Mouse (Mus musculus): ENCODE data around the gene Dnajb1.
"Not testable (repeated sequence)": the region's sequence is repeated elsewhere in the genome, so short reads cannot be mapped to it uniquely, and the experiment has no call there.

Dnajb1 gene

DNA sequence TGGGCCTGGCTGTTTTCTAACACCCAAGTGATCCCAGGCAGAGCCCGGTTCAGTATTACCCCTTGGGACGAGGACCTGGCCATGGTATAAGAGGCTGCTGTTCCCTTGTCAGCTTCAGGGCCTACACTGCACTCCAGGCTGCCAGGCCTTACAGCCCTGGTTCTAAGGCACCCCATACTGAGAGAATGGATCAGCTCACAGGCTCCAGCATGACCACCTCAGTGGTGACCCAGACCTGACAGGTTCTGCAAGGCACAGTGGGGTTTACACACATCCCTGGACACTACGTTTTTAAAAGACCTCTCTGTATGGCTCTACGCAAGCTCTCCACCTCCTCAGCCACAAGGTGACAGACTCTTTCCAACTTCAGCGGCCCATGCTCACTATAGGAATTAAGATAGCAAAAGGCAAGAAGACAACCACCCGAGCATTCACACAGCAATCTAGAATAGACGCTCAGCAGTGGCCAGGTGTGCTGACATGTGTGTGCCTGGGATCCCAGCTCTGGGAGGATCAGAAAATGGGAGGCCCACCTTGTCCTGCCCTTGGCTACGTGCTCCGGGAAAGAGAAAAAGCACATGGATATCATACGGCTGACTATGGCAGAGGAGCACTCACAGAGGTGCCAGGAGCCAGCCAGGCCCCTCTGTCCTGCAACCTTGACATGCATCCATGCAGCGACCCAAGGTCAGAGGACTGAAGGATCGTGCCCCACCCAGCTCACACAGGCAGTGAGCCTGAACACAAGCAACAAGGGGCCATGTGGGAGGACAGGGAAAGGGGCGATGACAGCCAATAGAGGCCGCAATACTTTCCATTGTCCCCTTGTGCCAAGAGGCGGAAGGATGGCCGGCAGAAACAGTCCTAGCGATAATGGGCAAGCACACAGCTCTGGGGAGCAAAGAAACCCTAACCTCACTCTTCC is 29.6 kb upstream of the Dnajb1 start:
- DNase-seq, result peak; percentile 95

DNA sequence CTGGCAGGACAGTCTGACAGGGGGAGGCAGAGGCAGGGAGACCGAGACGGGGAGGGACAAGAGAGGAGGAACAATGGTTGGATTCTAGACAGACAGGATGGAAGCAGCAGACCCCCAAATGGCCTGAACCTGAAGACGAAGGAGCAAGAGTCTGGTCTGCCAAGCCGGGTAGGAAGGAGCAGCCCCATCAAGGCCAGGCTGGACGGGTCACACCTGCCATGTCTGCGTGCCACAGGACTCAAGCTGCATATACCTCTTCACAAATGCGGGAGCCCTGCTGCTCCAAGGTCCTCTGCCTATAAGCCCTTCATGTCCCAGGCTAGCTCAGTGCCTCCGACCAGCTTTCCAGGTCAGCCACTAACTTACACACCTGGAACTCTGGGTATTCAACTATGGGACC is 28.3 kb upstream of the Dnajb1 start:
- peak; percentile 87 for DNase-seq

DNA sequence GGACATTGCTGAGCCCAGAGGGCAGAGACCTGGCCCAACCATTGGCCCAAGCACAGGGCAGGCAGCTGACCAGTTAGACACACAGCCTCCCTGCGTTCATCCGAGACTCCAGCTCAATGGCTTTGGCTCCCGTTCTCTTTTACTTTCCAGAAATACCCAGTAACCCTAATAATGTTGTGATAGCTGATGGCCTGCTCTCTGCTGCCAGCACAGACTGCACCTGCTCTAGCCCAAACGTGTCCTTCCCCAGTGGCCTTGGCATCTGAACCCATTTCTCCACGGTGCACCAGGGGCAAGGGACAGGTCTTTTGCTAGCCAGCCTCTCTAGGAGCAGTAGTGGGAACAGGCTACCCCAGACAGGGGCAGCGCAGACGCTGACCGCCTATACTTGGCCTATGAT is 27.2 kb upstream of the Dnajb1 start:
- peak; percentile 94 for DNase-seq

DNA sequence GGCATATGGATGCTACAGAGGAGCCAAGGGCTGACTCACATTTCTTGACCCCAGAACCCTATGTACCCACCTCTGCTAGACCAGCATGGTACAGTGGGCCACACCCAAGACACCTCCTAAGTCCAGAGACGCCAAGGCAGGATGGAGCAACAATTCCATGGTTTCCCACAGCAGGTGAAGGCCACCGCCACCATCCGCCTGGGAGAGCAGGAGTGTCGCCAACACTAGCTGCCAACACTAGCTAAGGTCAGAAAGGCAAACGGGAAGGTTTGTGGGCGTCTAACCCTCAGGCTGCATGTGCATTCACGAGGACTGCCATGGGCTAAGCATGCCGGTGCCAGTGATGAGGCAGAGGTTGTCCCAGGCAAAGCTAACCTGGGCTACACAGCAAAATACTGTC is 25.8 kb upstream of the Dnajb1 start:
- peak; percentile 91 for DNase-seq

DNA sequence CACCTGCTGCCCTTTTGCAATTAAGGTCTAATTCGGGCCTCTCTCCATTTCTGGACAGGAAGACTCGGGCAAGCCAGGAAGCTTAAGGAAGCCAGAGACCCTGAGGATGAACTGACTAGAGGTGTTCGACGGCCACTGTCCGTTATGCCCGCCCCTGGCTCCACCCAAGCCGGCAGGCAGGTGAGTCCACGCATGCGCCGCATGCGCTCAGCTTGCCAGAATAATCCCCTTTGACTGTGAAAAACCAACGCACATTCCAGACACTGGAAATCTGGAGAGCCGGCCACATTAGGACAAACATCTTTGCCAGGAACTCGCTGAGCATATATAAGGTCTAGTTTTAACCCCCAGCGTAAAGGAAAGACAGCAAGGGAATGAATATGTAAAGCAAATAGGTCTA is 24.8 kb upstream of the Dnajb1 start:
- DNase-seq, result peak; percentile 82

DNA sequence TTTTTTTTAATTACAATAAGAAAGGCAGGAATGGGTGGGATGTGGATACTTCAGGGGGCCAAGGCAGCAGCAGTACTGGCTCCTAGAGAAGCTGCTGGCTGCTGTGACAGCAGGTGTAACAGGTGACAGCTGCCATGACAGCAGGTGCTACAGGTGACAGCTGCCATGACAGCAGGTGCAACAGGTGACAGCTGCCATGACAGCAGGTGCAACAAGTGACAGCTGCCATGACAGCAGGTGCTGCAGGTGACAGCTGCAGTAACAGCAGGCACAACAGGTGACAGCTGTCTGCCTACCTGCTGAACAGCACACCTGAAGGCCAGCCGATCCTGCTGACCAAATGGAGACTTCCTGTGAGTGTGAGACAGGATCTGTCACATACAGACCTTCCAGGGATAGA is 23.2 kb upstream of the Dnajb1 start:
- peak; percentile 86 for DNase-seq

DNA sequence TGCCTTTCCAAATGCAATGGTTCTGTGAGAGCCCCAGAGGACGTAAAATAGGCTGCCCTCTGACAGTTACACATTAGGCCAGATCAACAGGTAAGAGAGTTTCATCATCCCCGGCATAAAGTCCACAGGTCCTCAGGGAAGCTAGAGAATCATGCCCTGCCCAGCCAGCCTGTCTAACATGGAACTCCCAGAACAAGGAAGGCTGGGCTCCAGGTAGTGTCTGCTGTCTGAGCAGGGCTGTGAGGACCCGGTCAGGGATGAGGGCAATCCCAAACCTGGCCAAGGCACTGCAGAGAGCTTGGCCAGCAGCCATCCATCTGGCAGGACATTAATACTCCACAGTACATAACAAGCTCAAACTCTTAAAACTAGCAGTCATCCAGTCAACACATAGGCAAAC is 22.7 kb upstream of the Dnajb1 start:
- DNase-seq, result no peak

DNA sequence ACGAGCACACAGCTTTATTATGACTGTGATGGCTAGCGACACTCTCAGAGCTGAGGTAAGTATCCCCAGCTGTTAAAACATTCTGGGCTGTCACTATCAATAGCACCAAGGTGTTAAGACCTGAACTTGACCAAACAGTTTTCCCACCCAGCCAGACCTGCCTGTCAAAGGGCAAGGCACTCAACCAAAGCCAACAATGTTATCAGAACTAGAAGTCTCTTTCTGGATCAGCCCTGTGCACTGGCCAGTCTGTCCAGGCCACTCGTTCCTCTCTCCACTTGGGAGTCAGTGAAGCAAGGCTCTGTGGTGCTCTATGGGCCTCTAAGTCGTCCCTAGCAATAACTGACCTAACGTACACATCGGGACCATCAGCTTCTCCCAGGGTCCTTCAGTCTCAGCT is 20.3 kb upstream of the Dnajb1 start:
- no peak for DNase-seq

DNA sequence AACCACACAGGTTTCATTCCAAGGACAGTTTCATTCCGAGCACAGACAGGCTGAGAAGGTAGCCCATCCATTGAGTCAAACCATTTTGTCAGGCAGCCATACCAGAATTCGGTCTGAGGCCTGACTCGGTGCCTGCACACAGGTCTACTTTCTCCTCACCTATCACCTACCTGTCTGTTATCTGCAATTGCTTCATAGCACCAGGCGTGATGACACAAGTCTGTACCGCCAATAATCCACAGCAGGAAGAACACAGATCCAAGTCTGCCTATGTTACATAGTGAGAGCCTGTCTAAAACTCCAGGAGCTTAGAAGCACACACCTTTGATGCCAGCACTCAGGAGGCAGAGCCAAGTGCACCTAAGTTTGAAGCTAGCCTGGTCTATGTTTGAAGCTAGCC is 19.1 kb upstream of the Dnajb1 start:
- DNase-seq, result no peak

DNA sequence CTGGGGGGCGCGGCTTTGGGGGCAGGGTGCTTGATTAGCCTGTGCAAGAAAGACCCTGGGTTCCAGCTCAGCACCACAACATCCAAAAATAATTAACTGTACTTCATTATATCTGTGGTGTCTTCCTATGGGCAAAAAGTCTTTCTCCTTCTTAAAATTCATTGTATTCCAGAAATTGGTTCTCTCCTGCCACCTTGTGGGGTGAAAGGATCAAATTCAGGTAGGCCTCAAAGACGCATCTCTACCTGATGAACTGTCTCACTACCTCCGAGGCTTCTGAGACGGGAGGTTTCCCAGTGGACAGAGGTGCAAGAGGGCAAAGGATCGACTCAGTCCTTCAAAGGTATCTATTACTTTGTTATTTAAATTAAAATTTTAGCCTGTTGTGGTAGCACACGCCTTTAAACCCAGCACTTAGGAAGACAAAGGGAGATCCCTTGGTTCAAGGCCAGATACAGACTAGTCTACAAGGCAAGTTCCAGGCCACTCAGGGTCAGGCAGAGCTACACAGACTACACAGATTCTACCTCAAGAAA is 17.4 kb upstream of the Dnajb1 start:
- no peak for DNase-seq

DNA sequence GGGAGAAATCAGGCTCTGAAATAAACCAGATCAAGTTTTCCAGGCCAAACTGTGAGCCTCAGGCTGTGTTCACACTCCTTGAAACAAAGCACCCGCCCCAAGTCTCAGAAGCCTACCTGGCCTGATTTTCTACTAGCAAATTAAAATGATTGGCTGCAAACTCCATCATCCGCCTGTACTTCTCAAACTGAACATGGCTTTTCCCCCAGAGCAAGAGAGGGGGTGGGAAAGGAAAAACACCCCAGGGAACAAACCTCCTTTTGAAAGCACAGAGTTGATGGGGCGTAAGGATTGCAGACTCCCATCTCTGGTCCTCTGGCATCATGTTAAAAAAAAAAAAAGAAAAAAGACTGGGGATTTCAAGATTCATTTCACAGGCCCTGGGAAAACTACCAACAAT is 15.3 kb upstream of the Dnajb1 start:
- DNase-seq, result no peak

DNA sequence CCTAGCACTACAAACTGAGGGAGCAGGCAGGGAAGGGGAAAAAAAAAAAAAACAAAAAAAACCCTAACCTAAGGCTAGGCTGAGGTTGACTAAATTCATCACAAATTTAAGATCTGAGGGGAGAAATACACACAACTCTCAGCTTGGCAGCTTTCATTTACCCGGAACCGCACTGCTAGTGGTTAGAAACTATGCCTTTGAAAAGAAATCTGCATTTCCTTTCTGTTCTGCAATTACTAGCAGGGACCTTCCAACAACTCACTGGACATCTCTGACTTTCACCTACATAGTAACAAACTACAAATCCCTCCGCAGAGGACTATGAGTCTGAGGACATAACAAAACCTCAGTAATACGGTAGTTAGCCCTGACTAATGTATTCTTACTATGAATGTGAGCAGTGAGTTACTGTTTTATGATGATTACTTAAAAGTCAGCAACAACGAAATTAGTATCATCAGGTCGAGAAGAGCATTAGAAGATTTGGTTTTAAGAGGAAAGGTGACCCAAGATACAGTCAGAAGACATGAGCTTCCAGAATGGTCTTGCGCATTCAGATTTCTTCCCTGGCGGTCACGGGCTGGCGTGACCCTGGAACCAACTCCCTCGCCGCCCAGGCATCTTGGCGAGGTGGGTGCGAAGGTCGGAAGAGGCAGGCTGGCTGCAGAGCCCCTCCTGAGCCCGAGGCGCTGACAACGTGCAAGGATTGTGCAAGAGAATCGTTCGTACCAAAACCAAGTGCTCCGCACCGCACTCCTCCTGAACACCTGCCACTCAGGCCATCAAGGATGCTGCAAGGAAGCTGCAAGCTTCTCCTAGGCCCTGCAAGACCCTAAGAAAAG is 14.4 kb upstream of the Dnajb1 start:
- no peak for DNase-seq

DNA sequence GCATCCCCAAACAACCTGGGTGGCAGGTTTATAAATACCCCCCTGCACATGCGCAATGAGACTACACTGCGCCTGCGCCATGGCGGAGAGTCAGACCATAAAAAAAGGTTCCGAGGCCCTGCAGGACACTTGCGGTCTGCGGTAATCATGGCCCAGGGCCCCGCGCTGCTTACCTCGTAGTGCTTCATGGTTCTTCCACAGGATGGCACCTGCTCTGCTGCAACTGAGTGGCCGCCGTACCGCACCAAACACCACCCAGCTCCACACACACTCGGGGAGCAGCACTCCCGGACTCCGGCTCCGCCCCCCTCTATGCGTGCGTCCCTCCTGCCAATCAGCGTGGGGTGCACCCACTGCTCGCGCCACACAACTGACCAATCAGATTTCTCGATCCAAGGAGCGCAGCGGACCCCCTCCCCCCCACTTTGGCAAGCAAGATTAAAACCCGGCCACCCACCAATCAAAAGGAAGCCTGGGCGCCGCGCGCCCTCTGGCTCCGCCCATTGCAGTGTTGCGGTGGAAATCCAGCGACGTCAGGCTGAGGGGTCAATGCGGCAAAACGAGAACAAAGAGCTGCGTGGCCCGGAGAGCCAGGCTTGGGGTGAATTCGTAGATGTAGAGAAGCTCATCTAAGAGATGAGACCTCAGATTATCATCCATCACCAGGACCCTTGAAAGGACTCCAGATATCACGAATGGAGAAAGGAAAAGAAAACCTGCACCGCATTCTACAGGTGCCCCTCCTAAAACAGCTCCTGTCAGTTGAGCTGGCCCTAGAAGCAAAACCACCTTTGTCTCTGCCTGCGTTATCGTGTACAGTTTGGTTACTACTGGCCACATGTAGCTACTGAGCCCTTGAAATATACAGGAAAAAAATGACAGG is 13.6 kb upstream of the Dnajb1 start:
- peak; percentile 100 for DNase-seq

DNA sequence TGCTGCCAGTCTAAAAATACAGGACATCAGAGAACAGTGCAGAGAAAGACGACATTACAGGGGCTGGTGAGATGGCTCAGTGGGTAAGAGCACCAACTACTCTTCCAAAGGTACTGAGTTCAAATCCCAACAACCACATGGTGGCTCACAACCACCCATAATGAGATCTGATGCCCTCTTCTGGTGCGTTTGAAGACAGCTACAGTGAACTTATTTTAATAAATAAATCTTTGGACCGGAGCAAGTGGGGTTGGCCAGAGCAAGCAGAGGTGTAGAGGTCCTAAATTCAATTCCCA is 13.0 kb upstream of the Dnajb1 start:
- DNase-seq, result not testable (repeated sequence)

DNA sequence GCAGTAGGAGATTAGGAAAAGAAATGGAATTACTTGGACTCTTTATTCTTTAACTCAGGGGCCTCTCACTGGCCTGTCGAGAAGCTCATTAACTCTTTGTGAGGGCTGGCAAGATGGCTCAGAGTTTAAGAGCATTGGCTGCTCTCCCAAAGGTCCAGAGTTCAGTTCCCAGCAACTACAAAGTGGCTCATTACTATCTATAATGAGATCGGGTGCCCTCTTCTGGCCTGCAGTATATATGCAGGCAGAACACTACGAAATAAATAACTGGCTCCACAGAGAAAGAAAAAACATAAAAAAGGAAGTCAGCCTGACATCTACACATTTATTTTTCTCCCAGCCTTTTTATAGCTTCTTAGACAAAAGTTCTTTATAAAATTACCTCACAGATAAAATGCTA is 11.6 kb upstream of the Dnajb1 start:
- DNase-seq, result no peak

DNA sequence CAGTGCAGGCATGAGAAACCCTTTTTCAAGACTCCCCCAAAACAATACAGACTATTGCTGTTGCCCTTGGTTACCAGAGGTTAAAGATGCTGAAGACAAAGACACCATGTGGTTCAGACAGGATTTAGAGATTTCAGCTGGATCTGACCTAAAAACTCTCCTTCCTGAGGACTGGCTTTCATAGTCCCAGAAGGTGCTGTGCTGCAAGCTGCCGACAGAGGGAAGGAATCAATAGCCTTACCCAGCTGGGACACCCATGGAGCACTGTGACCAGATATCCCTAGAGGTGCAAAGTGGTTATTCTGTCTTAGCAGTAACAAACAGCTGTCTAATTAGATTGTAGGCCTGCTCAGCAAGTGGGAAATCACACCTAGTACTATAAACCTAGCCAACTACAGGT is 9.8 kb upstream of the Dnajb1 start:
- DNase-seq, result no peak

DNA sequence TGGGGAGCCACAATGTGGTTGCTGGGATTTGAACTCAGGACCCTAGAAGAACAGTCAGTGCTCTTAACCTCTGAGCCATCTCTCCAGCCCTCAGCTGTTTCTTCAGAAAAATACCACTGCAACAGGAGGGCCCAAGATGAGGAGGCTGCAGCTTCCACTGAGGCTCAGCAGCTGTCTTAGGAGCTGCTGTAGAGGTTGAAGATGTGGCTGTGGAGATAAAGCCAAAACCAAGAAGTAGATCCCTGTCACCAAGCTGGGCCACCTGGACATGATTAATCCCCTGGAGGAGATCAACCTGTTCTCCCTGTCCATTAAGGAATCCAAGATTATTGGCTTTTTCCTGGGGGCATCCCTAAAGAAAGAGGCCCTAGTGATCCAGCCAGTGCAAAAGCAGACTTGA is 8.2 kb upstream of the Dnajb1 start:
- DNase-seq, result no peak

DNA sequence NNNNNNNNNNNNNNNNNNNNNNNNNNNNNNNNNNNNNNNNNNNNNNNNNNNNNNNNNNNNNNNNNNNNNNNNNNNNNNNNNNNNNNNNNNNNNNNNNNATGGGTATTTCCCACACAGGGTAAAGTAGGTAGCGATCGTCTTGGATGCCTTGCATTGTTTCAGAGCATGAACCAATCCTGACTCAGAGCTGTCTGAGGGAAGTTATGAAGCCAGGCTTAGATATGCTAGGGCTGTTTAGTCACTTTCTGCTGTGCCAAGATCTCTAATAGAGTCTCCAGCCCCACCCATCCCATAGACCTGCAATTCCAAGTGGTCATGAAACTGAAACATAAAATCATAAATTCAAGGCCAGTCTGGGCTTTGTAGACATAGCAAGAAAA is 5.4 kb upstream of the Dnajb1 start:
- no peak for DNase-seq

DNA sequence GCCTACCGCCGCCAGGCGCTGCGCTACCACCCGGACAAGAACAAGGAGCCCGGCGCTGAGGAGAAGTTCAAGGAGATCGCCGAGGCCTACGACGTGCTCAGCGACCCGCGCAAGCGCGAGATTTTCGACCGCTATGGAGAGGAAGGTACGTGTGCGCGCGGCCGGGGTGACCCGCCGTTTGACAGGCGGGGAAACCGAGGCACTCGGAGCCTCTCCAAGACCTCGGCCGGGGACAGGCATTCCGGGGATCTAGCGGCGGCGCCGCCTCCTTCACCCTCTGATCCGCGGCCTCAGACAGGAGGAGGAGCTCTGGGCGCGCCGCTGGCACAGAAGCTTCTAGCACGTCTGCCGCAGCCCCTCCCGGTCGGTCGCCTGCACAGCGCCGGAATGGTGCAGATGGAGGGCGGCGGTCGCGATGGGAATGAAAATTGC is 421 bp downstream of the Dnajb1 start:
- DNase-seq, result peak; percentile 99

DNA sequence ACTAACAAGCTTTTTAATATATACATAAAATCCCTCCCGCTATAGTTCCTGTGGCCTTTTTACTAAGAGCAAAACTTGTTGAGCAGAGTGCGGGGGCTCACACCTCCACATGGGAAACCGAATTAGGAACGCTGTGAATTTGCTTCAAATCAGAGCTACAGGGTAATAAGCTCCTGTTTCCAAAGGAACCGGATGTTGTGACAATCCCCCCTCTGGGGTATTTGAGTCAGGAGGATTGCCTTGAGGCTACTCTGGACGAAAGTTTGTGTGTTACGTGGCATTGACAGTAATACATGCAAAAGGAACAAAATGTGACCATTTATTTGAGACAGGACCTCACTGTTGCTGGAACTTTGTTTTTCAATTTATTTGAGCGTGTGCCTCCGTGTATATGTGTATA is 1.1 kb downstream of the Dnajb1 start:
- DNase-seq, result peak; percentile 88

DNA sequence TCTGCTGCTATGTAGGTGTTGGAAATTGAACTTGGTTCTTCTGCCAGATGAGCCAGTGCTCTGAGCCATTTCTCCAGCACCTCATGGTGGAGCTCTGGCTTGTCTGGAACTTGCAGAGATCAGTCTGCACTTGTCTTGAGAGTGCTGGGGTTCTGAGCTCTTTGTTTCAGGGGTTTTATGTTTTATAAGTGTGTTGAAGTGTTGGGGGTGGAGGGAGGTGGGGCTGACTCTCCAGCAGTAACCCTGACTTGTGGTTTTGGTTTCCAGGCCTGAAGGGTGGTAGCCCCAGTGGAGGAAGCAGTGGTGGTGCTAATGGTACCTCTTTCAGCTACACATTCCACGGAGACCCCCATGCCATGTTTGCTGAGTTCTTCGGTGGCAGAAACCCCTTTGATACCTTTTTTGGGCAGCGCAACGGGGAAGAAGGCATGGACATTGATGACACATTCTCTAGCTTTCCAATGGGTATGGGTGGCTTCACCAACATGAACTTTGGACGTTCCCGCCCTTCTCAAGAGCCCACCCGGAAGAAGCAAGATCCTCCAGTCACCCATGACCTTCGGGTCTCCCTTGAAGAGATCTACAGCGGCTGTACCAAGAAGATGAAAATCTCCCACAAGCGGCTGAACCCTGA is 1.7 kb downstream of the Dnajb1 start:
- DNase-seq, result peak; percentile 90

DNA sequence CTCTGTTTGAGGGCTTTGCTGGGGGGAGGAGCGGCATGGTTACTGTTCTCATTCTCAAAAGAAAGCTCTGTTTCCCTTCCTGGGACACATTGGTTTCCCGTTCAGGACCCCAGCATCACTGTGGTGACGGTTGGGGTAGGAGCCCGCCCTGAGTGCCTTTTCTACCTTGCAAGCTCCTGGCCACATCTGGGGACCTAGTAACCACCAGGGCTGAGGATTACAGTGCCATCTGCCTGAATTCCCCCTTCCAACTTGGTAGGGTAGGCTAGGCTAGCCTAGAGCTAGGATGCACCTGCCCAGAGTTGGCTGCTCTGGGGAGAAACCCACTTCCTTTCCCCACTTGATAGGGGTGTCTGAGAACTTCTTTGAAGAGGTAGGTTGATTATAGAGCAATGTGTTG is 3.9 kb downstream of the Dnajb1 start:
- peak; percentile 80 for DNase-seq

DNA sequence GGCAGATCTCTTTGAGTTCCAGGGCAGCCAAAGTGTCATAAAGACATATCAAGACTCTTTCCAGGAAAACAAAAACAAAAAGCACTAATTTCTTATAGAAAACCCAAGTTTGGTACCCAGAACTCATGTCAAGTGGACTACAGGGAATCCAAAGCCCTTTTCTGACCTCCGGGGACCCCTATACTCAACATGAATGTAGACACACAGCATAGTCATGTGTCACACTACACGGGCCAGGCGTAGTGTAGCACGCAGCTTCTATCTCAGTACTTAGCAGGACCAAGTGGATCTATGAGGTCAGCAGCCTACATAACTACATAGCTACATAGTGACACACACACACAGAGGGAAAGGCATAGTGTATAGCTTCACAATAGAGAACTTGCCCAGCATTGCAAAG is 5.7 kb downstream of the Dnajb1 start:
- peak; percentile 81 for DNase-seq

Measured in heart, adult 11 months (tissue).